In genomic region chr2:173439031-173439430, GRCm38 (mm10) we compare ENCODE assay signal across 17 mouse cellular contexts.
DNase-seq lines count a peak whose midpoint lies in the region; ATAC-seq and TF ChIP-seq lines count a peak whose summit lies in the region.
"Had no signal": no experiment of that assay in that cellular context is flagged by ENCODE, and none has a peak within 500 bp of the region (broad histone marks: within the 10 kb centered on the region; RNA-seq: fewer than 3 reads in every experiment).

No protein-coding gene starts in this region.

- no peak overlapping the region for H3K4me3 ChIP-seq in heart, adult 2 months
- no peak overlapping the region for H3K4me3 ChIP-seq in heart, embryonic 10.5 days
- no peak overlapping the region for H3K4me3 ChIP-seq in left cerebral cortex, adult 2 months
- H3K4me3 ChIP-seq in stomach, embryonic 15.5 days (replicated peaks): no peak overlapping the region
- H3K4me3 ChIP-seq: forebrain, embryonic 15.5 days; neural tube, embryonic 13.5 days had no signal

- H3K4me2 ChIP-seq in stomach, embryonic 15.5 days: no peak overlapping the region
- H3K4me2 ChIP-seq: forebrain, embryonic 15.5 days; neural tube, embryonic 13.5 days had no signal

- ATAC-seq in stomach, embryonic 15.5 days (ENCODE audit: insufficient read depth, low FRiP score, low read depth): no peak
- ATAC-seq: CD4-positive, CD25-positive, alpha-beta regulatory T cell, adult 4 months; forebrain, embryonic 15.5 days; midbrain, embryonic 16.5 days had no signal

- H3K27ac ChIP-seq in heart, adult 2 months: peak overlapping the region; percentile 38
- no peak overlapping the region for H3K27ac ChIP-seq in heart, embryonic 10.5 days
- no peak overlapping the region for H3K27ac ChIP-seq in left cerebral cortex, adult 2 months
- H3K27ac ChIP-seq in stomach, embryonic 15.5 days: peak overlapping the region; percentile 35; the same call in 1 of the 2 replicates
- H3K27ac ChIP-seq: forebrain, embryonic 15.5 days; neural tube, embryonic 13.5 days had no signal

- intact Hi-C loops in heart, adult 2 months (cut with DNase I): no loop called here
- intact Hi-C loops in left cerebral cortex, postnatal 4 days (cut with DNase I): no loop called here
- intact Hi-C loops in left cerebral cortex, adult 2 months (cut with DNase I): no loop called here

- H3K4me1 ChIP-seq in heart, adult 2 months (ENCODE audit: control insufficient read depth, insufficient read depth, low read length): no peaks in the 10 kb centered on the region; the same call in 1 of the 2 replicates
- H3K4me1 ChIP-seq in heart, embryonic 10.5 days: 0 out of 2 replicates have a peak, but pooled peaks cover 6% of the 10 kb centered on the region
- no peaks in the 10 kb centered on the region for H3K4me1 ChIP-seq in stomach, embryonic 15.5 days
- H3K4me1 ChIP-seq: forebrain, embryonic 15.5 days had no signal

- no peaks in the 10 kb centered on the region for H3K36me3 ChIP-seq in heart, adult 2 months (ENCODE audit: control insufficient read depth, insufficient read depth, low read length)
- H3K36me3 ChIP-seq in heart, embryonic 10.5 days: no peaks in the 10 kb centered on the region
- H3K36me3 ChIP-seq in stomach, embryonic 15.5 days: no peaks in the 10 kb centered on the region
- H3K36me3 ChIP-seq: forebrain, embryonic 15.5 days; neural tube, embryonic 13.5 days had no signal

- WGBS in heart, adult 2 months: 59% methylated on average over 9 of the region's 9 CpGs
- 61% methylated on average over 9 of the region's 9 CpGs for WGBS in heart, embryonic 10.5 days
- WGBS in stomach, embryonic 15.5 days: 55% methylated on average over 9 of the region's 9 CpGs

- no peak overlapping the region for H3K9ac ChIP-seq in heart, adult 2 months (ENCODE audit: low read depth, low read length)
- H3K9ac ChIP-seq in stomach, embryonic 15.5 days: no peak overlapping the region
- H3K9ac ChIP-seq: forebrain, embryonic 15.5 days; neural tube, embryonic 13.5 days had no signal

- no peak for TF ChIP-seq CTCF in heart, adult 2 months (IDR thresholded peaks at IDR 0.05)
- TF ChIP-seq CTCF in left cerebral cortex, adult 2 months (IDR thresholded peaks at IDR 0.05): no peak

- H3K79me2 ChIP-seq in heart, adult 2 months (replicated peaks; ENCODE audit: control insufficient read depth, insufficient read depth, low read length): no peaks in the 10 kb centered on the region

- no peak for TF ChIP-seq POLR2A in heart, adult 2 months (IDR thresholded peaks at IDR 0.05; ENCODE audit: insufficient read depth, low read depth, low read length)

- H3K9me3 ChIP-seq in heart, embryonic 10.5 days: no peaks in the 10 kb centered on the region
- no peaks in the 10 kb centered on the region for H3K9me3 ChIP-seq in stomach, embryonic 15.5 days
- H3K9me3 ChIP-seq: forebrain, embryonic 15.5 days; neural tube, embryonic 13.5 days had no signal

- TF ChIP-seq EP300 in heart, adult 2 months (IDR thresholded peaks at IDR 0.05; ENCODE audit: insufficient read depth, low read depth, low read length): 0 out of 2 replicates have a peak, but pooled peaks have one; percentile 19

- DNase-seq in heart, adult 2 months: peak in 1 of 2 experiments; percentile 42
- no peak for DNase-seq in heart, embryonic 10.5 days (ENCODE audit: low spot score)
- DNase-seq in left cerebral cortex, postnatal 4 days: peak; percentile 38
- DNase-seq in left cerebral cortex, adult 2 months (ENCODE audit: extremely low spot score in 1 of 2, low spot score in 2 of 2): no peak
- DNase-seq in testis, postnatal 14 days (ENCODE audit: low spot score): peak; percentile 23
- no peak for DNase-seq in testis, postnatal 10 days (ENCODE audit: low spot score)
- DNase-seq in cerebellum, postnatal 36 days: no peak
- DNase-seq: adrenal gland, postnatal 25 days; cerebellum, adult 11 months; gastrocnemius, postnatal 25 days; kidney, adult 9 months; lung, adult 2 months had no signal

- H3K27me3 ChIP-seq in heart, adult 2 months (ENCODE audit: control insufficient read depth, insufficient read depth, low read length): no peaks in the 10 kb centered on the region
- H3K27me3 ChIP-seq in heart, embryonic 10.5 days (ENCODE audit: insufficient read depth, poor library complexity, severe bottlenecking): peaks cover 24% of the 10 kb centered on the region; the same call in 1 of the 2 replicates
- no peaks in the 10 kb centered on the region for H3K27me3 ChIP-seq in stomach, embryonic 15.5 days (replicated peaks)
- H3K27me3 ChIP-seq: forebrain, embryonic 15.5 days; neural tube, embryonic 13.5 days had no signal

Comparison
In these comparisons a context has a peak if more than half of its experiments do, and no peak if none do; other contexts are left out.
1. DNase-seq: peak in left cerebral cortex, postnatal 4 days (single experiment) and testis, postnatal 14 days (single experiment); none in heart, embryonic 10.5 days (single experiment), left cerebral cortex, adult 2 months (0 of 2), testis, postnatal 10 days (single experiment) and cerebellum, postnatal 36 days (0 of 2).
2. H3K27ac ChIP-seq: peak in heart, adult 2 months (single experiment) and stomach, embryonic 15.5 days (single experiment); none in heart, embryonic 10.5 days (single experiment) and left cerebral cortex, adult 2 months (single experiment).